Mouse (Mus musculus) forebrain, embryonic 11.5 days (tissue): Measurements from ENCODE around the gene Bckdk. TPM values are rescaled to one million over a fixed set of nuclear protein-coding genes. Genes with fewer than 3 reads are reported as not detected.
A peak's percentile ranks its signal among the peaks of the same experiment; 100 is the strongest.
"Not testable (repeated sequence)": the region's sequence is repeated elsewhere in the genome, so short reads cannot be mapped to it uniquely, and the experiment has no call there.

Source experiments
- ATAC-seq: fragments of 200-750 bp; cut with Nextera tagmentation; replicated peaks from 2 replicates; pipeline ENCODE4 v1.8.0; 2017; ENCODE audit warnings: moderate TSS enrichment; ENCODE audit not compliant: low FRiP score
- DNase-seq: peaks from one replicate; pipeline ENCODE4 v3.0.0-alpha.2; 2017; ENCODE audit warnings: low spot score
- H3K27ac ChIP-seq: fragments of 300-500 bp; sonication (generic); 2 replicates; pipeline ENCODE4 v1.5.1; 2014; ENCODE audit warnings: low read depth, low read length
- H3K27me3 ChIP-seq: fragments of 300-500 bp; sonication (generic); 2 replicates; pipeline ENCODE4 v1.6.1; 2014; ENCODE audit warnings: mild to moderate bottlenecking, low read length, mixed read lengths; ENCODE audit not compliant: control insufficient read depth, insufficient read depth
- H3K36me3 ChIP-seq: fragments of 300-500 bp; sonication (generic); 2 replicates; pipeline ENCODE4 v1.6.1; 2014; ENCODE audit warnings: mild to moderate bottlenecking, low read length, moderate library complexity, mixed read lengths; ENCODE audit not compliant: control insufficient read depth, insufficient read depth
- H3K4me1 ChIP-seq: fragments of 300-500 bp; sonication (generic); replicated peaks from 2 replicates; pipeline ENCODE4 v1.6.1; 2014; ENCODE audit warnings: low read length, mixed read lengths; ENCODE audit not compliant: control insufficient read depth, insufficient read depth
- H3K4me2 ChIP-seq: fragments of 300-500 bp; sonication (generic); 2 replicates; pipeline ENCODE4 v1.6.1; 2014; ENCODE audit warnings: low read depth, mild to moderate bottlenecking, low read length, moderate library complexity, mixed read lengths; ENCODE audit not compliant: severe bottlenecking
- H3K4me3 ChIP-seq: fragments of 300-500 bp; sonication (generic); 2 replicates; pipeline ENCODE4 v1.5.1; 2014; ENCODE audit warnings: low read depth, low read length
- H3K9ac ChIP-seq: fragments of 300-500 bp; sonication (generic); 2 replicates; pipeline ENCODE4 v1.6.1; 2014; ENCODE audit warnings: low read length
- H3K9me3 ChIP-seq: fragments of 300-500 bp; sonication (generic); 2 replicates; pipeline ENCODE4 v1.6.1; 2016; ENCODE audit warnings: low read length, mixed read lengths; ENCODE audit not compliant: control insufficient read depth
- WGBS: fragments of 180-500 bp; shearing (Covaris S2); extraction: QIAGEN DNeasy Blood & Tissue Kit; methylation state at CpG from one replicate; pipeline ENCODE4 v1.1.7; 2014; 5-methylcytosine and 5-hydroxymethylcytosine counted together
- polyA plus RNA-seq: library from polyadenylated mRNA; unstranded; fragments of >200 nt; fragmentation: Nextera tagmentation; extraction: Ambion mirVana; gene quantifications from 2 replicates; pipeline ENCODE4 v1.2.1, GENCODE M21; 2014

Gene Bckdk
- polyA plus RNA-seq, 1 experiment from 2014 or later: 102 TPM

- no peak overlapping the region for H3K27ac ChIP-seq
- ATAC-seq (no peak; the same call in none of the 2 replicates), DNase-seq (no peak)
- H3K4me1 ChIP-seq: 0 out of 2 replicates have a peak, but pooled peaks cover 10% of the 10 kb centered on the region
- under 1% methylated on average over 38 of the region's 38 CpGs for WGBS
- no peaks in the 10 kb centered on the region for H3K36me3 ChIP-seq
- no peaks in the 10 kb centered on the region; the same call in 1 of the 2 replicates for H3K27me3 ChIP-seq
- H3K4me2 ChIP-seq: peak overlapping the region; percentile 93
- H3K9ac ChIP-seq: peak overlapping the region; percentile 82
- H3K9me3 ChIP-seq: no peaks in the 10 kb centered on the region
- peak overlapping the region; percentile 70 for H3K4me3 ChIP-seq
These were observed 31.9 kb downstream of the Bckdk start for GRCm38 (mm10) chr7:127935748-127936159.

GRCm38 (mm10) chr7:127936216-127936884, 32.5 kb downstream of the Bckdk start:
- H3K4me3 ChIP-seq: peak overlapping the region; percentile 70
- no peak overlapping the region for H3K27ac ChIP-seq
- DNase-seq (no peak), ATAC-seq (no peak)
- 0 out of 2 replicates have a peak, but pooled peaks cover 10% of the 10 kb centered on the region for H3K4me1 ChIP-seq
- H3K36me3 ChIP-seq: no peaks in the 10 kb centered on the region
- H3K9me3 ChIP-seq: no peaks in the 10 kb centered on the region
- WGBS: 57% methylated on average over 18 of the region's 18 CpGs
- peak overlapping the region; percentile 93 for H3K4me2 ChIP-seq
- no peaks in the 10 kb centered on the region; the same call in 1 of the 2 replicates for H3K27me3 ChIP-seq
- H3K9ac ChIP-seq: peak overlapping the region; percentile 82

- H3K4me2 ChIP-seq, ATAC-seq, H3K27ac ChIP-seq, DNase-seq, H3K36me3 ChIP-seq, H3K9me3 ChIP-seq, H3K9ac ChIP-seq, H3K4me3 ChIP-seq, H3K4me1 ChIP-seq: not testable (repeated sequence)
- WGBS: 53% methylated on average over 2 of the region's 2 CpGs
- peaks cover 11% of the 10 kb centered on the region for H3K27me3 ChIP-seq
These were observed 38.2 kb downstream of the Bckdk start for GRCm38 (mm10) chr7:127942097-127942496.

- H3K9me3 ChIP-seq: no peaks in the 10 kb centered on the region
- H3K4me3 ChIP-seq: no peak overlapping the region
- ATAC-seq: no peak
These were observed 40.7 kb downstream of the Bckdk start for GRCm38 (mm10) chr7:127944614-127945013.

GRCm38 (mm10) chr7:127946470-127947023, 42.7 kb downstream of the Bckdk start, which contains the start of gene Prss36:
Gene Prss36 (minus strand): TSS chr7:127946725.
- 75% methylated on average over 6 of the region's 6 CpGs for WGBS
- H3K27ac ChIP-seq: no peak within 1 kb of the TSS
- DNase-seq: no peak
- H3K9me3 ChIP-seq: no peaks in the 10 kb centered on the region
- H3K4me3 ChIP-seq: no peak within 1 kb of the TSS
- ATAC-seq: no peak
- no peak within 1 kb of the TSS for H3K4me2 ChIP-seq
- H3K9ac ChIP-seq: no peak within 1 kb of the TSS
- H3K36me3 ChIP-seq: no peaks in the 10 kb centered on the region
- H3K27me3 ChIP-seq: peaks cover 11% of the 10 kb centered on the region
- H3K4me1 ChIP-seq: no peaks in the 10 kb centered on the region

More at GRCm38 (mm10) chr7:127944614-127945013, 40.7 kb downstream of the Bckdk start:
- no peak for DNase-seq
- WGBS: 16% methylated on average over 23 of the region's 23 CpGs
- no peak overlapping the region for H3K27ac ChIP-seq
- H3K27me3 ChIP-seq: peaks cover 11% of the 10 kb centered on the region
- H3K4me1 ChIP-seq: no peaks in the 10 kb centered on the region
- H3K4me2 ChIP-seq: no peak overlapping the region
- H3K36me3 ChIP-seq: no peaks in the 10 kb centered on the region
- H3K9ac ChIP-seq: no peak overlapping the region

GRCm38 (mm10) chr7:127952864-127953581, 49.1 kb downstream of the Bckdk start:
- Histone ChIP-seq H3K9me3 (no peaks in the 10 kb centered on the region), H3K4me3 (no peak overlapping the region), H3K9ac (no peak overlapping the region), H3K27ac (no peak overlapping the region), H3K4me2 (no peak overlapping the region), H3K27me3 (no peaks in the 10 kb centered on the region), H3K4me1 (no peaks in the 10 kb centered on the region), H3K36me3 (no peaks in the 10 kb centered on the region)
- ATAC-seq (no peak), DNase-seq (no peak)
- 49% methylated on average over 13 of the region's 13 CpGs for WGBS

- WGBS: 62% methylated on average over 5 of the region's 5 CpGs
- Histone ChIP-seq H3K27ac (no peak overlapping the region), H3K27me3 (no peaks in the 10 kb centered on the region), H3K4me2 (no peak overlapping the region), H3K9me3 (no peaks in the 10 kb centered on the region), H3K36me3 (no peaks in the 10 kb centered on the region), H3K9ac (no peak overlapping the region), H3K4me1 (no peaks in the 10 kb centered on the region), H3K4me3 (no peak overlapping the region)
- DNase-seq (no peak), ATAC-seq (no peak)
These were observed 55.5 kb downstream of the Bckdk start for GRCm38 (mm10) chr7:127959364-127959763.
